Mouse (Mus musculus): ENCODE data around the gene Kif1c.

Gene Kif1c

DNA sequence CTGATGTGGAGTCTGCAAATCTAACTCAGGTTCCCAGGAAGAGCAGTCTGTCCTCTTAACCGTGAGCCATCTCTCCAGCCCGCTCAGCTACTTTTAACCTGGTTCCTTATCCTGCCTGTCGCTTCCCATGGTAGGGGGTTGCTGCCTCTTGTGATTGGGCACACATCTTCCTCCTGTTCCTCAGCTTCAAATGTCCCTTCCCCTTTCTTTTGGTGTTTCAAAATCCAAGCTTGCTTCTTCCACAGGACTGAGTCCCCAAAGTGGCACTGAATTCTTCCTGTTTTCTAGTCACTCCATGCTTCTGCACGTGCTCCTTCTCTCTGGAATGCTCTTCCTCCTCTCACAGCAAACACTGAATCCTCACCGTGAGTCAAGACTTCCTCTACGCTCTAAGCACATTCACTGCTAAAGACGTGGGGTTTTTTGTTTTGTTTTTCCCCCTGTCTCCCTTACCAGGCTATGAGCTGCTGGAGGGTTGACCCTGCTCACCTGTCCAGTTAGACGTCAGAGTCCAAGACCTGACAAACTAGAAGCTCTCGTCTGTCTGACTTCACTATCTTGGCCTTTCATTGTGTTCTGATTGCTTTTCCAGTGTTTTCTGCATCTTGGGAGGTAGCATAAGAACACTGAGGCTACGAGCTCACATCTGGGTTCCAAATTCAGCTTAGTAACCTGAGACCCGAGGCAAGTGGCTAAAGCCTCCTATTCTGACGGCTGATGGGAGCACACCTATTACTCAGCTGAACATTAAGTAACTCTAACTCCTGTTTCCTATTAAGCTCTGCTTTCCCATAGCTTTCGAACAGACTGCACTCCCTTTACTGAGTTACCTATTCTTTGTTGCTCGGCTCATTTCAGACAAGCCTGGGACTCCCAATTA is 32.8 kb upstream of the Kif1c start:
- no peak for DNase-seq (ENCODE audit: low read depth)

DNA sequence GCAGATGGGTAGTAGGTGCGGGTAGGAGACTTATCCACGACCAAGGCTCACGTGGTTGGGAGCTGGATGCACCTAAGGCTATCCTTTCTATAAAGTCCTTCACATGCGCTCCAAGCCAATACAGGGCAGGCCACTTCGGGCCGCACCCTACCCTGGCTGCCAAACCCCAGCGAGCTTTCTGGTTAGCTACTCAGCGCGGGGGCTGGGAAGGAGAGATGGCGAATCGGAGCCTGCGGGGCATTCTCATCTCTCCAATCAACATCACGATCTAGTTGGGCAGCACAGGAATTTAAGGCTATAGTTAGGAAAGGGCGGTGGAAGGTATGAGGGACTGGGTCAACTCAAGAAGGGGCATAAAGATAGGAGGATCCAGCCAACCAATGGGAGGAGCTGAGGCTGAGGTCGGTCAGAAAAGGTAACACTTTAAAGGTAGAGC is 32.0 kb upstream of the Kif1c start:
- DNase-seq (ENCODE audit: low read depth): no peak

DNA sequence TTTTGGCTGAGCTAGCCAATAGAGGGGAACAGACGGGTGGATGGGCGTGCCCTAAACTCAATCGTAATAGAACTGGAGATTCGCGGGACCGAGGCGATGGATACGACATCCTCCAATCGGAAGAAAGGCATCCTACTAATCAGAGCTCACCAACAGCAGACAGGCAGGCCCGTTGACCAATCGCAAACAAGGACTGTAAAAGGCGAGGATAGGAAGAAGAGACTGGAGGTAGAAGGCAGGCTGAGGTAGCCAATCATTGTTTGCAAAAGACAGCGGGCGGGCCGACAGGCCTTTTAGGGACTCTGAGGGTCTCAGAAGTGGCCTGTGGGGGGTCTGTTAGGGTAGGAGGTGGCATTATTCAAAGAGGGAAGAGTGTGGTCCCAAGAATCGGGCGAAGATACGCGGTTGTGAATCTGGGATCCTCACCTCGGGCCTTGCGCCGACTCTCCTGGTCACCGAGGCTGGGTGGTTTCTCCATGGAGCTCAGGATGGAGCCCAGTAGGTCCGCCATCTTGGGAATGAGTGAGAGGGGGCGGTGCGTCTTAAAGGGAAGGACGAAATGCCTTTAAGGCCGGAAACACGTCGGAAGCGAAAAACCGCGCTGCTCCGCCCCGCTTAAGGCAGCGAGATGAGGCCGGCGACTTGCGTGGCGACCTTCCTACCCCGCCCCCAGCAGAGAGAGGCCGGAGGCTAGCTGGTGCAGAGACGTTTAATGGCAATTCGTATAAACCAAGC is 31.4 kb upstream of the Kif1c start, which contains the start of gene Spag7:
Gene Spag7, minus strand, starts transcription at position 646 of the 735 bp plus-strand sequence.
- peak; percentile 99 for DNase-seq (ENCODE audit: low read depth)

DNA sequence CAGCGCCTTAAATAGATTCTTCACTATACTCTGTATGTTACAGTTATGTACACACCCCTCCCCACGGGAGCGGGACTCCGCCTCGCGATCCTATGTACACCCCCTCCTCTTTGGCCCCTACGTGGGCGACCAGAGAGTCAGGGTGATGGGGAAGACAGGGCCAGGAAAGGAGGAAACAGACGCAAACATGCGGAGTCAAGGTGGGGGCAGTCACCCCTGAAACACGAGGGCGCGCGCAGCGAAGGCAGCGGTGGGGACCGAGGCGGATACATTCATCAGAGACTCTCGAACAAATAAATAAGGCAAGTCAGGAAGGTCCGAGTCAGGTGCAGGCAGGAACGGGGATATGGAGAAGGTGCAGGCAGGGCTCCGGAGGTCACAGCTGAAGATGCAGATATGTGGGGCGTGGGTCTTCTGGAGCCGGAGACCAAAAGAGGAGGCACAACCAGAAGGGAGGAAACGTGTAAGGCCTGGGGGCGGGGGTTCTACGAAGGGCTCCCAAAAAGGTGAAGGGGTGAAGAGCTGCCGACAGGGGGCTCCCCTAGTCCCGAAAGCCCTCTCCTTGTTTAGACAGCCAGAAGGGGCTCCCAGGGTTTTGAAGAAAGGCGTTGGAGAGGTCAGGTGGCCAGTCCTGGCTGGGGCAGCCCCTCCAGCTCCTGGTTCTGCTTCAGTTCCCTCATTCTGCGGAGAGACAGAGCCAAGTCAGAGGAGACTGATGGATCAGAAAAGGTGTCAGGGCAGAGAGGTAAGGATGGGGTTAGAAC is 30.6 kb upstream of the Kif1c start:
- DNase-seq (ENCODE audit: low read depth): no peak

DNA sequence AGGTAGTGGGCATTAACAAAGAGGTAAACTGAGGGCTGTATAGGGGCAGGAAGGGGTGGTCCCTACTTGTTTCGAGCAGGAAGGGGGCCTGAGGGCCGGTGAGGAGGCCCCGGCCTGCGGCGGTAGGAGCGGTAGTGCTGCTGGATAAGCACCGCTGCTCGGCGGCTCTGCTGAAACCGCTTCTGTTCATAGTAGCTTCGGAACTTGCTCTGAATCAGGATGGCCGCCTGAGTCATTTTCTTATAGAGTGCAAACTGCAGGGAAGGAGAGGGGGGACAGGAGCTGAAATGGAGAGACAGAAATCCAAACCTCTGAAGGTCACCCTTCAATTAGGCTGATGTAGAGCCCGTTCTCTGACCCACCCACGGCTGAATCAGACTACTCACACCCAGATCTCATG is 29.9 kb upstream of the Kif1c start:
- no peak for DNase-seq (ENCODE audit: low read depth)

DNA sequence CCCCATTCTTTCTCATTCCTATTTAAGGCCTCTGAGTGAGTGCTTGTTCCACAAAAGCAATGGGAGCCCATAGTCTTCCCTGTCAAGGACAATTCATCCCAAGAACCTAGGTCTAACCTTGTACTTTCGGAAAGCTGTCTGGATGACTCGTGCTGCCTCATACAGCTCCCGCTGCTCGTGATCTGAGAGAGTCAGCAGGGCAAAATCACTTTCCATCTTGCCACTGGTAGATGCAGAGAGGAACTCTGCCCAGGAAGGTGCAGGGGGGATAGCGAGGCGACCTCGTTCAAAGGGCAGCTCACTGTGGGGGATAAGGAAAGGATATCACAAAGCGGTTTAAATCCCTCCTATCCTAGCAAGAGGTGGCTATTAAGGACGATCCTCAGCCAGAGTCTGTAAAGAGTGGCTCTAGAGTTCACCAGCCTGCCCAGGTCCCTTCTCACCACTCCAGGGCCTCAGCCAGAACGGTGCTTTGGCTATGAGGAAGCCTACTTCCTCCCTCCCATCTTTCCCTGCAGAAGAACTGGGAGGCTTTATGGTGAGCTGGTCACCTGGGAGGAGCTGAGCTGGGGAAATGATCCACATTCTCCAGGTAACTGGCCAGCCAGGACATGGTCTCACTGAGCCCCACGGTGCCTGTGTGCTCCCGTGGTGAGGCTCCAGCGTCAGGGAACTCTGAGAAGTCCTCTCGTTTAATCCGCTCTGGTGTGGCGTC is 28.9 kb upstream of the Kif1c start:
- DNase-seq (ENCODE audit: low read depth): no peak

DNA sequence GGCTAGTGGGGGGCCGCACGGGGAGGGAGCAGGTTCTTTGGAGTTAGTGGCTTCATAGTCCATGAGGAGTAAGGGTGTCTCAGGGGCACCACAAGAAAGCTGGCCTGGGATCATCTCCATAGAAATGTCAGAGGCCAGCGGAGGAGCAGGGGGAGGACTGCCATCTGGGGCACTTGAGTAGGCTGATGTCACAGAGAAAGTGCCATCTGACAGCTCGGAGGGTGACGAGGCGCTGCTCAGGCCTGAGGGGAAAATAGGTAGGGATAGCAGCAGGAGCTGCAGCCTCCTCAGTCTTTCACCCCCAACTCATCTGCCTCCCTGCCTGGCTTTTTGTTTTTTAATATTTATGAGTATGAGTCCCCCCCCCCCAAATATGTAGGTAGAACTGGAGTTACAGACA is 26.3 kb upstream of the Kif1c start:
- no peak for DNase-seq (ENCODE audit: low read depth)

DNA sequence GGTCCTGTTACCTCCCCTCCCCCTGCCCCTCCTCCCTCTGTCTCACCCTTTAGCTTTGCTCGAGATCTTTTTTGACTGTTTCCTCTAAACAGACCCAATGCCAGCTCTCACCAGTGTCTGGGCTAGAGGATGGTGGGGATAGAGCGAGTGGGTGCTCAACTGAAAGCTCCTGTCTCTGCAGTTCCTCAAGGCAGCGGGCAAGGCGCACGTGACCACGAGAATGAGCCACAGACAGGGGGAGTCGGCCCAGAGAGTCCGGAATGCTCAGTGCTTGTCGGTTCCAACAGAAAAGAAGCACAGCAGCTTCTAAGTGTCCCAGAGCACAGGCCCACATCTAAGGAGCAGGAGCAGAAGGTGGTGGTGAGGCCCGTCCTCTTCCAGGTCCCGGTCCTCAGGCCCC is 25.8 kb upstream of the Kif1c start:
- no peak for DNase-seq (ENCODE audit: low read depth)

DNA sequence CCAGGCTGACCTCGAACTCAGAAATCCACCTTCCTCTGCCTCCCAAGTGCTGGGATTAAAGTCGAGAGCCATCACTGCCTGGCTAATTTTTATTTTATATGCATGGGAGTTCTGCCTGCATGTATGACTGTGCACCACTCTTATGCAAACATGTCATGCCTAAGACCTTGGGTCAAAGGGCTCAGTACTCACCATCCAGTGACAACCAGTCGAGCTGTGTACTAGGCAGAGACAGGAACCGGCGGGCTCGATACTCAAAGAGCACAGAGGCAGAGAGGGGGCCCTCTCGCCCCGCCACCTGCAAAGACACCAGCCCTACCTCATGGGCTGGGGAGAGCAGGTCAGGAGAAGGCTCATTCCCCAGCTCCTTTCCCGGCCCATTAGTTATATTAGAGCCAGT is 22.3 kb upstream of the Kif1c start:
- no peak for DNase-seq (ENCODE audit: low read depth)

DNA sequence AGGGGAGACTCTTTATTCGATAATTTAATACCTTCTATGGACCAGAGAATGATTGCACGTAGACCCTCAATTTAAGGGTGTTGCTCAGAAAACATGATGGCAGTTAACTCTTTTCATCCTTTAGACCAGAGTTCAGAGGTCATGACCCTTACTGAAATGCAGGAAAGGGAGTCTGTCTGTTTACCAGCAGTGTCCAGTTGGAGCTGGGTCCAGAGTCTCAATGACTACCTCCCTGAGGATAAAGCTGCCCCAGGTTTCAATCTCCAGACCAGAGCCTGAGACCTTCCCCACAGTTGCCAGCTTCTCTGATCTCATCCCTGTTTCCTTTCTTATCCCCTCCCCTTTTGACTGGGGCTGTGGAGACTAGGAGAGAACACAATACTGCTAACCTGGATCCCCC is 21.8 kb upstream of the Kif1c start:
- DNase-seq (ENCODE audit: low read depth): no peak

DNA sequence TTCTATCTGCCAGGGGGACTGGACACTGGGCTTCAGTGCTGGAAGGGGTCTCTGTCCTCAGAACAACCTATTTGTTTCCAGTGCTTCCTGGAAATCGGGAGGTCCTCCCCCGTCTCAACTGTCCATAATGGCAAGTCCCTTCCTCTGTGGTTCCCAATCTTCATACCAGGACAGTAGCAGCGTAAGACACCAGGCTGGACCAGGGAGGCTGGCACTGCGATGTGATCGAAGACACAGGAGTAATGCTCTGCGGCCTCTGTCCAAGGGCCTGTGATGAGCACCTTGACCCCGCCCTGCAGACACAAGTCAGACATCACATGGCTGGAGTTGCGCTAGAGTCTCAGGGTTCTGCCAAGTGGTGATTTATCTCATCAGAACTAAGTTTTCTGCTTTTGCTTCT is 21.0 kb upstream of the Kif1c start:
- no peak for DNase-seq (ENCODE audit: low read depth)

DNA sequence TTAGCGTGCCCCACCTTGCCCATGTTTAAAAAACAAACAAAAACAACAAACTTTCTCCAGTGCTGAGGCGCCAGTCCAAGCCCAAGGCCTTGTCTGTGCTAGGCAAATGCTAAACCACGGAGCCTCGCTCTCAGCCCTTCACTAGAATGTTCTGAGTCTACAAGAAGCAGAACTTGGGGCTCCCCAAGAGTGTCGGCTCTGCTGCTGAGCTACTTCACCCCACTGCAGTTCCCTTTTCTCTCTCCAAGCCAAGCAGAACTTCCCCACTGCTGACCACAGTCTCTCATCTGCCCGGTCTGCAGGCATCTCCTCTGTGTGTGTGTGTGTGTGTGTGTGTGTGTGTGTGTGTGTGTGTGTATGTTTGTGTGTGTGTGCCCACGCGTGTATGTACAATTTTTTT is 20.5 kb upstream of the Kif1c start:
- no peak for DNase-seq (ENCODE audit: low read depth)

DNA sequence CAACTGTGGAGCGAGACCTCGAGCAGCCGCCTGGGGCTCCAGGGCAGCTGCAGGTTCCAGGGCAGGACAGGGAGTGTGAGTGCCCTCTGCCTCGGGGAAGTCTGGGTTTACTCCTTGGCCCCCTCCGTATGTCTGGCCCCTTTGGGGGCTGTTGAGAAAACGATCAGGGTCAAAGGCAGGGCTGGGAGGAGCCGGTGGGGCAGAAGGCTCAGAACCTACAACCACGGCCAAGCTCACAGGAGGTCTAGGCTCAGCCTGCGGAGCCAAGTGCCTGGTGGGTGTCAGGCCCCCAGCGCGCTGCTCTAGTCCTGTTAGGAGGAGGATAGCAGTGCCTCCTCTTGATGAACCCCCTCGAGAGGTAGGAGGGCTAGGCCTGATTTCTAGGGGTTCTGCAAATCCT is 19.2 kb upstream of the Kif1c start:
- no peak for DNase-seq (ENCODE audit: low read depth)

DNA sequence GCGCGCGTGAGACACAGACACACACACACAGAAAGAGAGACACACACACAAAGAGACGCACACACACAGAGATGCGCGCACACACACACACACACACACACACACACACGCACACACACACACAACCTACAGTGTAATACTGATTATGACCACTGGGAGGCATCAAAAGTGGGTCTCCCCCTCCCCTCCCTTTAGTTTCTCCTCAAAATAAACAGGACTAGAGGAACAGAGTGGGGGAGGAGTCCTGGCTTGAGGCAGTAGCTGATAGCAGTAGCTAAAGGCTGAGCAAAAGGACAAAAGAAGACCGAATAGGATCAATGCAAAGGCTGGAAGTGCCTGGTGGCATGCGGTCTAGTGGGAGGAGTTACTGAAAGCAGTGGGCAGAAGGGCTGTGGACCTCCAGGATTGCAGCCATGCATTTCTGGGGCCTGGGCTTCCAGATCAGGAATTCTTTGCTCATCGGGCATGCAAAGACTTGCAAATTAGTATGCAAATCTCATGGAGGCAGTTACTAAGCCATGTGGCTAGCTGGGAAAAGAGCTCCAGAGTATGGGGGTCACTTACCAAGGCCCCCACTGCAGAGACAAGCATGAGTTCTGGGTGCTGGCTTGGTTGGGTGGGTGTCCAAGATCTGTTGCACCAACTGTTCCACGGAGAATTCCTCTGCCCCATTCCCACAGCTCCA is 18.3 kb upstream of the Kif1c start:
- no peak for DNase-seq (ENCODE audit: low read depth)

DNA sequence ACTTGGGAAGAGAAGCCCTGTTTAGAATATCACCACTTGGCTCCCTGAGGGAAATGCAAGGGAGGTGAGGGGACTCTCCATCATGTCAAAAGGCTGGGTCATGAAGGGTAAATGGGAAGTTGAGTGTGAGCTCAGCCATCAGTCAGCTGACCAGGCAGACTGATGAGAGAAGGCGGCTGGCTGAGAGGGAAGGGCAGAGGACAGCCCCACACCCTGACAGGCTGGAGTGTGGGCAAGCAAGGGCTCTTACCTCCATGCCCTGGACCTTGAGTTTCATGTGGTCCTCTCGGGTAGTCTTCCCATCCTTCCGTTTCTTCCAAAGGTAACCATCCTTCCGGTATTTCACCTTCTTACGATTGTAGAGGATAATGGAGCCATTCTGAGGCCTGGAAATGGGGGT is 16.7 kb upstream of the Kif1c start:
- no peak for DNase-seq (ENCODE audit: low read depth)

DNA sequence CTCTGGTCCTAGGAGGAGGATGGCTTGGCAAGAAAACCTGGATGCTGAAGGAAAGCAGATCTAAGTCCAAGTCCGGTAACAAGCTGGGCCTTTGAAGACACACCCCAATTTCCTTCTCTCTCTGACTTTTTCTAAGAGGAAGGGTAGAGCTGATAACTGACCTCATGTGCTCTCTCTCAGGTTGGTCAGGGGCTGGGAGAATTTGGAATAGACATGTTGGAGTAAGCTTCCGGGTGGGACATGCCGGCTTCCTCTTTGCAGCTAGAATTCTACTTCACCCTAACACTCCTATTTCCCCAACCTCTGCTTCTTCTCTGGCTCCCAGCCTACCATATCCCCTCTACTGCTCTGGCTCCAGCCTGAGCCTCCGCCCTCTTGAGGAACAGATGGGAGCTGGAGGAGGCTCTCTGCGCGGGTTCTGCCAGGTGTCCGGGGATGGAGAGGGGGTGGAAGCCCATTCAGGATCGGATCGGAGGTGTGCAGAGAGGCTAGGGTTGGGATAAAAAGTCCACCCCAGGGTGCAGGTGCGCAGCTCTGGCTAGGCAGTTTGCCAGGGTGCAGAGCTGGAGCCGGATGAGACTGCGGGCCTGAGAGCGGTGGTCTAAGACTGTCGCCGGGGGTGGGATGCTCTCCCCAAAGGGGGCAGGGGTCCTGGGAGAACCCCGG is 13.3 kb upstream of the Kif1c start:
- no peak for DNase-seq (ENCODE audit: low read depth)

DNA sequence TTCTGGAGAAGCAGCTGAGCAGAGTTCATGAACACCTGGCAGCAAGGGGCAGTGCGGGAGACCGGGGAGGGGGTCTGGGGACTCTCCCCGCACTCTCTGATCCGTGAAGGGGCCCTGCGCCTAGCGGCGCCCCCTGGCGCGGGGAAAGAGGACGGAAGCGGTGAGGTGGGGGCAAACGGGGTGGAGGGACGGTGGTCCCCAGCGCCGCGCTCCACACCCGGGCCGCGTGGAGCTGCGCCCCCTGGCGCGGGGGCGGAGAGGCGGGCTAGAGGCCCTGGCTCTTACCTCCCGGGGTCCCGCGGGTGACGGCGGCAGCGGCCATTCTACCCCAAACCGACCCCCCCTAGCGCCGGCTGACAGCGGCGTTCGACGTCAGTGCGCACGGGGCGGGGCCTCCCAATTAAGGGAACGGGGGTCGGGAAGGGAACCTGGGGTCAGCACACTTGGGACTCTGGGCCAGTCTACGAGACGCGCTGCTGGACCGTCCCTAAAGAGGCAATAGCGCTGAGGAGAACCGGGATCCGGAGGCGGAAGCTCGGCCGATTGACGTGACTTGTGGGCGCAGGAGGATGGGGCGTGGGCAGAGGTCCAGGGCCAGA is 12.6 kb upstream of the Kif1c start, which contains the start of gene Camta2:
Gene Camta2, minus strand, starts transcription at position 505 of the 599 bp plus-strand sequence.
- DNase-seq (ENCODE audit: low read depth): no peak

DNA sequence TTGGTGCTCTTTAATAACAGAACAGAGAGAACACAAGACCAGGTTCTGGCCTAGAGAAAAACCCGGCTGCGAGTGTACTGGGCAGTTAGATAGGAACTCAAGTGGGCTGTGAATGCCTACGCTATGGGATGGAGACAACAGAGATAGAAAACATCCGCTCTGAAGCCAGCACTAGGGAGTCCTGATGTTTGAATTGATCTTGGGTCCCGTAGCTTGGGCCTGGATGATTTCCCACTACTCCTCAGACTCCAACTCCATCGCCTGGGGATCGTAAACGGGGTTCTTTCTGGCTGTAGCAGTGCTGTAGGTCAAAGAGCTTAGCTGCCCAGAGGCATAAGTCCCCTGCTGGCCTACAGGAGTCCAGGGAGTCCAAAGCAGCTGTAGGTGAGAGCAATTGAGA is 12.0 kb upstream of the Kif1c start:
- no peak for DNase-seq (ENCODE audit: low read depth)

DNA sequence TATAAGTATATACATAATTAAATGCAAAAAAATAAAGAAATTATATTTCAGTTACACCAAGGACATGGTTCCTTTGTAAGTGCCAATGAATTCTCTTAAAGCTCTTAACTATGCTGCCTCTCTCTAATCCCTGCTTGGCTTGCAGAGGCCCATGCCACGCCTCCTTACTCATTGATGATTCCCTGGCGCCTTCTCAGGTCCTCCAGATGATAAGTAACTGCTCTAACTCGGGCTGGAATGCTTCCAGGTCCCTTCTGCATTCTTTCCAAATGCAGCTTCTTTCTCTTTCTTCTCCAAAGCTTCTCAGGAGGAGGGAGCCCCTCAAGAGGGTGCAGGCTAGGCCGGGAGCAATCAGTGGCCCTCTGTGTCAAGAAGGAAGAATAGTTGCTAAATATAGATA is 10.8 kb upstream of the Kif1c start:
- DNase-seq (ENCODE audit: low read depth): no peak

DNA sequence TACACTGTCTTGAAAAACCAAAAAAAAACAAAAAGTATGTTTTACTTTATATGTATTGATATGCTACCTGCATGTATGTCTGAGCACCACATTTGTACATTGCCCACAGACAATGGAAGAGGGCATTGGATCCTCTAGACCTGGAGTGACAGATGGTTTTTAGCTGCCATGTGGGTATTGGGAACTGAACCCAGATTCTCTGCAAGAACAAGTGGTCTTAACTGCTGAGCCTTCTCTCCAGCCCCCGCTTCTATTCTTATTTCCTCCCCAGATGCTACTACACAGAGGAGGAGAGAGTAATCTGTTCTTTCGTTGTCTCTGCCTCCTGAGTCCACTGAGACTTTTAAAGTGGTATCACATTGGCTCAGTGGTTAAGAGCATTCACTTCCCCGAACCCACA is 6.8 kb upstream of the Kif1c start:
- no peak for DNase-seq (ENCODE audit: low read depth)
